Mouse (Mus musculus) myocyte (in vitro differentiated cells): ENCODE data around the gene Nt5c2. TPM values are rescaled to one million over a fixed set of nuclear protein-coding genes. Genes with fewer than 3 reads are reported as not detected.
A peak's percentile ranks its signal among the peaks of the same experiment; 100 is the strongest.

Source experiments
- H3K27me3 ChIP-seq: one replicate; pipeline ENCODE4 v1.6.1; 2011; ENCODE audit not compliant: control insufficient read depth, insufficient read depth, insufficient read length
- H3K36me3 ChIP-seq: one replicate; pipeline ENCODE4 v1.6.1; 2011; ENCODE audit not compliant: control insufficient read depth, insufficient read depth
- H3K4me2 ChIP-seq: one replicate; pipeline ENCODE4 v1.6.1; 2011; ENCODE audit warnings: low read depth, control low read depth
- H3K4me3 ChIP-seq: one replicate; pipeline ENCODE4 v1.5.1; 2011; ENCODE audit warnings: mild to moderate bottlenecking, control low read depth, moderate library complexity
- H3K79me2 ChIP-seq: one replicate; pipeline ENCODE4 v1.6.1; 2011; ENCODE audit not compliant: control insufficient read depth, insufficient read depth
- H3ac ChIP-seq: one replicate; pipeline ENCODE4 v1.6.1; 2011; ENCODE audit not compliant: control insufficient read depth, insufficient read length
- E2F4 ChIP-seq: IDR thresholded peaks from one replicate; pipeline ENCODE4 v1.6.1; 2011; ENCODE audit warnings: mild to moderate bottlenecking, control low read depth, moderate library complexity; ENCODE audit not compliant: insufficient read depth
- MAX ChIP-seq: IDR thresholded peaks from one replicate; pipeline ENCODE4 v1.6.1; 2011; ENCODE audit warnings: low read depth, mild to moderate bottlenecking, control low read depth
- MYOD1 ChIP-seq, 3 experiments: IDR thresholded peaks; one replicate each; pipeline ENCODE4 v1.6.1; 2011; ENCODE audit warnings: control low read depth in 2 of 3, low read depth in 2 of 3, mild to moderate bottlenecking in 2 of 3, moderate library complexity in 1 of 3; ENCODE audit not compliant: insufficient read length in 2 of 3, control insufficient read depth in 1 of 3
- MYOG ChIP-seq, 3 experiments: IDR thresholded peaks; one replicate each; pipeline ENCODE4 v1.6.1; 2011; ENCODE audit warnings: control low read depth in 2 of 3, low read depth in 2 of 3, mild to moderate bottlenecking in 2 of 3; ENCODE audit not compliant: insufficient read length in 2 of 3, control insufficient read depth in 1 of 3, insufficient read depth in 1 of 3
- POLR2A ChIP-seq: IDR thresholded peaks from one replicate; pipeline ENCODE4 v1.6.1; 2011; ENCODE audit warnings: low read depth, mild to moderate bottlenecking, control low read depth, moderate library complexity; ENCODE audit not compliant: insufficient read length
- POLR2AphosphoS2 ChIP-seq: IDR thresholded peaks from one replicate; pipeline ENCODE4 v1.6.1; 2011; ENCODE audit warnings: low read depth, control low read depth; ENCODE audit not compliant: insufficient read length
- REST ChIP-seq: IDR thresholded peaks from one replicate; pipeline ENCODE4 v1.6.1; 2011; ENCODE audit warnings: mild to moderate bottlenecking, control low read depth, moderate library complexity; ENCODE audit not compliant: insufficient read depth, insufficient read length
- SRF ChIP-seq: IDR thresholded peaks from one replicate; pipeline ENCODE4 v1.6.1; 2011; ENCODE audit warnings: low read depth; ENCODE audit not compliant: control insufficient read depth, insufficient read length
- TCF12 ChIP-seq: IDR thresholded peaks from one replicate; pipeline ENCODE4 v1.6.1; 2011; ENCODE audit warnings: mild to moderate bottlenecking, control low read depth; ENCODE audit not compliant: poor library complexity, insufficient read depth, severe bottlenecking
- TCF3 ChIP-seq: IDR thresholded peaks from one replicate; pipeline ENCODE4 v1.6.1; 2011; ENCODE audit warnings: low read depth, control low read depth; ENCODE audit not compliant: insufficient read length
- USF1 ChIP-seq: IDR thresholded peaks from one replicate; pipeline ENCODE4 v1.6.1; 2011; ENCODE audit warnings: low read depth, mild to moderate bottlenecking, control low read depth, moderate library complexity
- polyA plus RNA-seq: library from polyadenylated mRNA; unstranded; fragments of >200 nt; fragmentation: generic; extraction: Trizol; gene quantifications from one replicate; pipeline ENCODE4 v1.2.1, GENCODE M21; 2012; ENCODE audit warnings: missing spikeins

The Nt5c2 gene
- polyA plus RNA-seq, 1 experiment = 19.5 TPM

DNA sequence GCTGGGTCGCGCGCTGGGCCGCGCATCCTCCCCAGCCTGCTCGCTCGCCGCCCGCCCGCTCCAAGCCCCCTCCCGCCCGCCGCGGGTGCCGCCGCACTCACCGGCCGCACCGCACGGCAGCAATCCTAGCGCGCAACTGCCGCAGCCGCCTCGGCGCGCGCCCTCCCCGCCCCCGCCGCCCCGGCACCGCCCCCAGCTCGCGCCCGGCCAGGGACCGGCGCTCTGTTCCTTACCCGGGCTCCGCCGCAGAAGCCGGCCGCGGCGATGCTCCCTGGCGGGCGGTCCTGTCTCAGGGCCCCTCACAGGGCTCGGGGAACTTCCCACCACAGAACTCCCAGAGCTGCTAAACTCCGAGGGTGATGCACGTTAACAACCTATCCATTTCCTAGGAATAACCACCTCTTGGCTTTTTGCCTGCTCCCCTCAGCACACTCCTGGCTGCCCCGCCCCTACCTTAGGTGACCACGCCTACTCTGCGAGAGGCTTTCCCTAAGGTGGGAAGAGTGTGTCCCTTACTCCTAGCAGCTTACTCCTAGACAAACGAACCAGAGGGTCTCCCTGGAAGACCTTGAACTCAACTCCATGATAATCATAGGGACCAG is 52.7 kb downstream of the Nt5c2 start:
- peak overlapping the region; percentile 62 for H3K4me3 ChIP-seq

DNA sequence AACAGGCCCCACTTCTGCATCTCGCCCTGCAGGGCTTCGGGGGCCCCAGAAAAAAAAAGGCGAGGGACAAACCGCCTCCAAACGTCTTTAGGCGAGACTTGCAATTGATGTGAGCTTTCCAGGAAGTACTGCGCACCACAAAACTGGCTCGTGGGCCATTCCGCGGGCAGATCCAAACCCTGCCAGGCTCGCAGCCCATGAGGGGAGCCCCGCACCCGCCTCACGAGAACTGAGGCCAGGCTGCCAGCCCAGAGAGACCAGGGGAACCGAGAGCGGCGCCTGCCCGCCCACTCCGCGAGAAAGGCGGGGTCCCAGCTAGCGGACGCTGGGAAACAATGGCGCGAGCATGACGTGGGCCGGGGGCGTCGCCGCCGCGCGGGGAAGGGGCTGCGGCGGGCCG is 53.3 kb downstream of the Nt5c2 start:
- Histone ChIP-seq H3K27me3 (no peaks in the 10 kb centered on the region), H3K36me3 (no peaks in the 10 kb centered on the region), H3K4me3 (peak overlapping the region; percentile 62), H3ac (peak overlapping the region; percentile 85), H3K79me2 (peaks cover 45% of the 10 kb centered on the region), H3K4me2 (peak overlapping the region; percentile 95)
- TF ChIP-seq USF1 (no peak), SRF (peak; percentile 31), POLR2A (peak; percentile 58), POLR2AphosphoS2 (peak; percentile 49)

More for the DNA sequence above, 52.7 kb downstream of the Nt5c2 start:
- peak in 1 of 3 experiments; percentile 63 for TF ChIP-seq MYOD1 (IDR thresholded peaks at IDR 0.05; ENCODE audit: control insufficient read depth in 1 of 3, insufficient read length in 2 of 3, low read depth in 2 of 3)
- no peak for TF ChIP-seq TCF12
- peak; percentile 86 for TF ChIP-seq POLR2AphosphoS2
- TF ChIP-seq MYOG (IDR thresholded peaks at IDR 0.05; ENCODE audit: control insufficient read depth in 1 of 3, insufficient read depth in 1 of 3, insufficient read length in 2 of 3, low read depth in 2 of 3) = peak in 1 of 3 experiments; percentile 39
- TF ChIP-seq POLR2A = peak; percentile 78
- Histone ChIP-seq H3ac (peak overlapping the region; percentile 85), H3K4me2 (peak overlapping the region; percentile 97), H3K36me3 (no peaks in the 10 kb centered on the region), H3K27me3 (no peaks in the 10 kb centered on the region), H3K79me2 (peaks cover 39% of the 10 kb centered on the region)

DNA sequence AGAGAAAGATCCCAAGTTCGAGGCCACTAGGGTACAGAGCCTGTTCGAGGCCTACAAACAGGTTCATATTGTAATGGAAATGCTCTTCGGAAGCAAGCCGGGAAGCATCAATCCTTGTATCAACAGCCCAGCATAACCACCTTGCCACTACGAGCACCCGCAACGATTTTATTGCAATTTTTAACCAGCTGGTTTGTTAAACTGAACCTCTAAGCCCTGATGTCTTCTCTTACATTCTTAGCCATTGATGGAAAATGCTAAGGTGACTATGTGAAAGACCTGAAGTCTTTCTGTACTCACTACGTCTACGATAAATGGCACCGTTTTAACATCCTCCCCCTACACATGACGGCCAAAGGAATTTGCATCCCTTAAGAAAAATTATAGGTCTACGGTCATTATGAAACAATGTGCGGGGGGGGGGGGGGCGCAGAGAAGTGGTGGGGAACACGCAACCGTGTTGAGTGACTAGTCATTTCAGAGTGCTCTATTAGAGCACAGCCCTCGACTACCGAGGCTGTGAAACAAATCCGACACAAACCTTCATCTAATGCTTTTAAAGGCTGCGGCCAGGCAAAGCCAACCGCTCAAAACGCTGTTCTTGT is 53.8 kb downstream of the Nt5c2 start:
- TF ChIP-seq POLR2A = no peak
- no peak for TF ChIP-seq POLR2AphosphoS2
- no peak for TF ChIP-seq TCF3
- TF ChIP-seq REST = no peak
- no peaks in the 10 kb centered on the region for H3K36me3 ChIP-seq
- peak overlapping the region; percentile 85 for H3ac ChIP-seq
- peak overlapping the region; percentile 62 for H3K4me3 ChIP-seq
- H3K4me2 ChIP-seq = peak overlapping the region; percentile 95
- peaks cover 50% of the 10 kb centered on the region for H3K79me2 ChIP-seq
- no peaks in the 10 kb centered on the region for H3K27me3 ChIP-seq

DNA sequence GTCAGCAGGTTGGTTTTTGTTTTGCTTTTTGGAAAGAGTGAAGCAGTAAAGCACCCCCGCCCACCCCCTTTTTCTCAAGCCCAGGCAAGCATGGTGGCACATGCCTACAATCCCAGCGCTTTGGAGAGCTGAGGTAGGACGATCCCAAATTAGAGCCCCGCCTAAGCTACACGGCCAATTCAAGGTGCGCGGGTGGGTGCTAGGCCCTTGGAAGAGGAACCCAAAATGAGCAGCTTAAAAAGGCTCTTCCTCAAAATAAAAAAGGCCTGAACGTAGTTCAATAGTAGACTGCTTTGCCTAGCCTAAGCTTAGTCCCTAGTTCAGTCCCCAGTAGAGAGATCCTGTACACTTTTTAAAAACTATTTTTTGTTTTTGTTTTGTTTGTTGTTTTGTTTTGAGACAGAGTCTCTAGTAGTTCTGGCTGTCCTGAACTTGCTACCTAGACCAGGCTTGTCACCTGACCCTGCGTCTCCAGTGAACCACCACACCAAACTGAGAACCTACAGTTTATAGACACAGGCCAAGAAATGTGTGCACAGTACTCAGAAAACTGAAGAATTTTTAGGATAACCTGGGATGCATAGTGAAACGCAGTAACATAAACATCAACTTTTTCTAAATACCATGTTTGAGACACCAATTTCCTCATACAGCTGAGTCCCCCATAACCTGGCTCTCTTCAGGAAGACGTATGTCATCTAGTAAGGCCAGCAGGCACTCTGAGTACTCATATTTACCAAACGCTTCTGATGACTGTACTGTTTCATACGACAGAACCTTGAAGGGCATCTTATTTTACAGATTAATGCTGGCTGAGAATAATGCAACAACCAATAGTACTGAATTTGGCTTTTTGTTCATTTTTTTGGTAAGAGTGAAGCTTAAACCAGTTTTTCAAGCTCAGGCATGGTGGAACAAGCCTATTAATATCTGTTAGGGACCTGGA is 54.6 kb downstream of the Nt5c2 start:
- Histone ChIP-seq H3K36me3 (no peaks in the 10 kb centered on the region), H3K27me3 (no peaks in the 10 kb centered on the region), H3K79me2 (peaks cover 58% of the 10 kb centered on the region), H3K4me2 (peak overlapping the region; percentile 95), H3ac (no peak overlapping the region), H3K4me3 (peak overlapping the region; percentile 62)
- TF ChIP-seq REST (no peak), TCF12 (no peak), POLR2AphosphoS2 (no peak), SRF (no peak), E2F4 (no peak), MYOD1 (IDR thresholded peaks at IDR 0.05; ENCODE audit: control insufficient read depth in 1 of 3, insufficient read length in 2 of 3, low read depth in 2 of 3) (no peak), TCF3 (no peak), POLR2A (no peak), USF1 (no peak), MAX (no peak), MYOG (IDR thresholded peaks at IDR 0.05; ENCODE audit: control insufficient read depth in 1 of 3, insufficient read depth in 1 of 3, insufficient read length in 2 of 3, low read depth in 2 of 3) (no peak)

DNA sequence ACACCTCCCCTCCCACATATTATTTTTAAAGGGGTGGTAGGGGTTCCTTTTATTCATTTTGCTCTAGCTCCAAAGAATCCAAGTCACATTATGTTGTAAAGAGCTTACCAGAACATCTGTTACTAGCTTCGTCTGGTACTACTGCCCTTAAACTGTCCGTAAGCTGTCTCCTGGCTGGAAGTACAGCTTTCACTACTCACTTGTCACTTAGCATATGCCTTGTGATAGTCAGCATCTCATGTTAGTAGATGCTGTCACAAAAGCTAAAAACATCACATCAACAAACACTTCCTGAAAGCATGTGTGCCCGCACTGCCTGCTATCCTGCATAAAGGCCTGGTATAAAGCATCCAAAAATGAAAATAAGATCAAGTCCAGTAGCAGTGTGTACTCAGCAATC is 55.4 kb downstream of the Nt5c2 start:
- Histone ChIP-seq H3K4me3 (no peak overlapping the region), H3K4me2 (peak overlapping the region; percentile 95), H3ac (no peak overlapping the region)

More for the DNA sequence above, 55.4 kb downstream of the Nt5c2 start:
- Histone ChIP-seq H3K36me3 (no peaks in the 10 kb centered on the region), H3K27me3 (no peaks in the 10 kb centered on the region), H3K79me2 (peaks cover 66% of the 10 kb centered on the region)
- TF ChIP-seq SRF (no peak), POLR2A (no peak), E2F4 (no peak), USF1 (no peak), MAX (no peak)
